Mouse (Mus musculus) inflammation-experienced regulatory T-cells, adult 6 months (primary cell): Measurements from ENCODE around the gene Gm49392. TPM values are rescaled to one million over a fixed set of nuclear protein-coding genes. Genes with fewer than 3 reads are reported as not detected.

Source experiments
- polyA plus RNA-seq, 3 experiments: library from polyadenylated mRNA; unstranded; fragments of 100-300 nt; shearing (Covaris generic); gene quantifications; one replicate each; pipeline ENCODE4 v1.2.1; 2017

The Gm49392 gene
- polyA plus RNA-seq, 3 experiments from 2014 or later = 3.2 TPM; not detected in 2

Other genes with a start within 250 kb of the Gm49392 start
- not detected for gene BC051665, start 110.5 kb downstream of the Gm49392 start, polyA plus RNA-seq
- gene Ctsll3, start 94.0 kb downstream of the Gm49392 start, polyA plus RNA-seq = not detected
- gene 4930486L24Rik, start 32.4 kb downstream of the Gm49392 start, polyA plus RNA-seq = 1 to 10 TPM in 2 of 3 experiments, not detected in 1; 2.0 to 3.6 TPM
- 10 to 100 TPM in 2 of 3 experiments, 1 to 10 TPM in 1; 6.4 to 21.4 (median 12.7) TPM for gene Ctla2b, start 553 bp upstream of the Gm49392 start, polyA plus RNA-seq
- not detected for gene Tpbpb, start 8.0 kb upstream of the Gm49392 start, polyA plus RNA-seq
- not detected for gene Gm49393, start 38.7 kb upstream of the Gm49392 start, polyA plus RNA-seq
- 1 to 10 TPM in 2 of 3 experiments, not detected in 1; 1.6 to 4.1 TPM for gene Gm49391, start 39.7 kb upstream of the Gm49392 start, polyA plus RNA-seq
- gene Ctla2a, start 39.7 kb upstream of the Gm49392 start, polyA plus RNA-seq = 100 to 1,000 TPM in 1 of 3 experiments, 10 to 100 TPM in 2; 38.4 to 149 (median 50.1) TPM
- gene Tpbpa, start 45.1 kb upstream of the Gm49392 start, polyA plus RNA-seq = not detected
- gene Ctsj, start 109.1 kb upstream of the Gm49392 start, polyA plus RNA-seq = not detected
- gene Ctsq, start 143.7 kb upstream of the Gm49392 start, polyA plus RNA-seq = not detected